Mouse (Mus musculus) liver, embryonic 14.5 days (tissue): ENCODE measurements at regions not wholly inside any gene's neighbourhood (a gene's known extent, or its start where the extent isn't known, plus 50 kb on each side); places are given as distances from the start of the nearest gene placed in this dataset.

Source experiments
- CTCF ChIP-seq: IDR thresholded peaks from 2 replicates; pipeline ENCODE4 v1.5.1; 2016; ENCODE audit warnings: antibody characterized with exemption, low read depth, control low read depth
- EP300 ChIP-seq: IDR thresholded peaks from 2 replicates; pipeline ENCODE4 v1.6.1; 2016; ENCODE audit warnings: antibody characterized with exemption, low read depth

GRCm38 (mm10) chr2:9287077-9287476 lies 594.0 kb upstream of the 4930412O13Rik start:
- no peak for TF ChIP-seq CTCF
- TF ChIP-seq EP300, result no peak
